Mouse (Mus musculus) midbrain, embryonic 15.5 days (tissue): ENCODE measurements around the gene Capn2. TPM values are rescaled to one million over a fixed set of nuclear protein-coding genes. Genes with fewer than 3 reads are reported as not detected.

ENCODE experiments used
- ATAC-seq: fragments of 200-750 bp; cut with Nextera tagmentation; replicated peaks from 2 replicates; pipeline ENCODE4 v1.8.0; 2017; ENCODE audit warnings: moderate TSS enrichment
- H3K27ac ChIP-seq: fragments of 300-500 bp; sonication (generic); 2 replicates; pipeline ENCODE4 v1.5.1; 2015; ENCODE audit warnings: mild to moderate bottlenecking, inconsistent platforms
- H3K27me3 ChIP-seq: fragments of 300-500 bp; sonication (generic); replicated peaks from 2 replicates; pipeline ENCODE4 v1.6.1; 2015; ENCODE audit warnings: inconsistent platforms
- H3K36me3 ChIP-seq: fragments of 300-500 bp; sonication (generic); replicated peaks from 2 replicates; pipeline ENCODE4 v1.6.1; 2015; ENCODE audit warnings: inconsistent platforms
- H3K4me1 ChIP-seq: fragments of 300-500 bp; sonication (generic); 2 replicates; pipeline ENCODE4 v1.6.1; 2015; ENCODE audit warnings: inconsistent platforms
- H3K4me2 ChIP-seq: fragments of 300-500 bp; sonication (generic); 2 replicates; pipeline ENCODE4 v1.6.1; 2015; ENCODE audit warnings: inconsistent platforms, mild to moderate bottlenecking, moderate library complexity
- H3K4me3 ChIP-seq: fragments of 300-500 bp; sonication (generic); 2 replicates; pipeline ENCODE4 v1.5.1; 2015; ENCODE audit warnings: mild to moderate bottlenecking, inconsistent platforms
- H3K9ac ChIP-seq: fragments of 300-500 bp; sonication (generic); 2 replicates; pipeline ENCODE4 v1.6.1; 2015; ENCODE audit warnings: mild to moderate bottlenecking, inconsistent platforms
- H3K9me3 ChIP-seq: fragments of 300-500 bp; sonication (generic); 2 replicates; pipeline ENCODE4 v1.6.1; 2016; ENCODE audit warnings: inconsistent platforms
- WGBS: fragments of 180-500 bp; shearing (Covaris S2); methylation state at CpG from one replicate; pipeline ENCODE4 v1.1.7; 2015; ENCODE audit warnings: mixed read lengths; 5-methylcytosine and 5-hydroxymethylcytosine counted together
- polyA plus RNA-seq: library from polyadenylated mRNA; unstranded; fragments of >200 nt; fragmentation: Nextera tagmentation; extraction: Ambion mirVana; gene quantifications from 2 replicates; pipeline ENCODE4 v1.2.1, GENCODE M21; 2015

The Capn2 gene
- polyA plus RNA-seq, 1 experiment from 2014 or later = 86.2 TPM

DNA sequence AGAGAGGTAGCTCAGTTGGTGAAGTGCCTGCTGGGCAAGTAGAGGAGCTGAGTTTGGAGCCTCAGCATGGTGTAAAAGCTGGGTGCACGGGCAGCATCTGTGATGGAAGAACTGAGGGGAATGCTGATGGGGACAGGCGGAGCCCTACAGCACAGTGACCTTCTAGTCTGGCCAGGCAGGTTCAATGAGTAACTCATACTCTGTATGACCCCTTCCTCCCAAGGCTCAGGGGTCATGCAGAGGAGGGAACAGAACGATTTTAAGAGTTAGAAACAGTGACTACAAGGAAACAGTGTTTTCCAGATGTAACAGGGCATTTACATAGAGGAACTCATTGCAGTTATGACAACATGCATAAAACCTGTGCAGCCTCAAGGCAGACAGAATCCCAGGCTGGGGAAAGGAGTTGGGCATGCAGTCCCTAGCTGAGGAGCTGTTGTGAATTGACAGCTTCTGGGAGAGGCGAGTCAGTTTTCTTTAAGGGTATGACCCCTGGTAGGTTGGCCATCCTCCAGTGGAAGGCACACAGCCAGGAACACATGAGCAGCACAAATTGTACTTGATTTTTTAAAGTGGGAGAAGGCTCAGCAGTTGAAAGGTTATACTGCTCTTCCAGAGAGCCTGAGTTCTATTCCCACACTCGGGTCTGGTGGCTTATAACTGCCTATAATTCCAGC is 77.7 kb downstream of the Capn2 start:
- 87% methylated on average over 5 of the region's 5 CpGs for WGBS
- Histone ChIP-seq H3K4me1 (no peaks in the 10 kb centered on the region), H3K4me2 (no peak overlapping the region), H3K27ac (no peak overlapping the region), H3K9me3 (no peaks in the 10 kb centered on the region), H3K4me3 (no peak overlapping the region), H3K9ac (no peak overlapping the region), H3K27me3 (no peaks in the 10 kb centered on the region), H3K36me3 (peaks cover 16% of the 10 kb centered on the region; the same call in 1 of the 2 replicates)
- no peak for ATAC-seq

DNA sequence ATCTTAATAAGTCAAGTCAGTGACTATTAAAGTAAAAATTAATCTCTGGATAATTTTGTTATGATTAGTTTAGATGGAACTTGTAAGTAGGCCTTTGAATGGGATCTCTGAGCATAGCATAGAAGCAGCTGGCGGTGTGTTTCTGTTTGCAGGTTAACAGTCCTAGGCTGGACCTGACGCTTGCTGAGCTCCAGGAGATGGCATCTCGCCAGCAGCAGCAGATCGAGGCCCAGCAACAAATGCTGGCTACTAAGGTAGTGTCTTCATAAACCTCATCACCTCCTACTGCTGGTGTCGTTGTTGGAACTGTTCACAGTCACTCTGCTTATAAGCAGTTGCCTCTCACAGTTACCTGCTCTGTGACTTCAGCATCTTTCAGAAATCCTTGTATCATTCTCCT is 80.7 kb downstream of the Capn2 start:
- H3K36me3 ChIP-seq = peaks cover 16% of the 10 kb centered on the region; the same call in 1 of the 2 replicates
- no peak overlapping the region for H3K9ac ChIP-seq
- no peak overlapping the region for H3K27ac ChIP-seq
- no peak overlapping the region for H3K4me2 ChIP-seq
- no peak overlapping the region for H3K4me3 ChIP-seq
- ATAC-seq = no peak
- H3K4me1 ChIP-seq = no peaks in the 10 kb centered on the region
- 80% methylated on average over 5 of the region's 5 CpGs for WGBS
- H3K27me3 ChIP-seq = no peaks in the 10 kb centered on the region
- no peaks in the 10 kb centered on the region for H3K9me3 ChIP-seq

DNA sequence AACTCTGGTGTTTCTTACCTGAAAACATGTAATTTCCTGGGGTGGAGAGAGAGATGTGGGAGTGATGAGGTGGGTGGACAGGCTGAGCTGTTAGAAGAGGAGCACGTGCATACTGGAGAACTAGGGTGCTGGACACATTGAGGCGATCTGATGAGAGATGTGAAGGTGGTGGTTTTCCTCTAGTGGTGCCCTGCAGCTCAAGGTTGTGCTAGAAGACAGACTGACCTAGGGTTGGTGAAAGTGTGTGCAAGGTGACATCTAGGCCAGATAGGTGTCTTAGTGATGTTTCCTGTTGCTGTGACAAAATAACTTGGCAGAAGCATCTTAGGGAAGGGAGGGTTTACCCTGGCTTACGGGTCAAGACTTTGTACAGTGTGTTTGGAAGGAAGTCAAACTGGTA is 85.3 kb downstream of the Capn2 start:
- ATAC-seq = no peak
- no peak overlapping the region for H3K9ac ChIP-seq
- no peaks in the 10 kb centered on the region for H3K4me1 ChIP-seq
- no peak overlapping the region for H3K27ac ChIP-seq
- no peak overlapping the region for H3K4me3 ChIP-seq
- H3K36me3 ChIP-seq = peaks cover 14% of the 10 kb centered on the region; the same call in 1 of the 2 replicates
- H3K9me3 ChIP-seq = no peaks in the 10 kb centered on the region
- no peaks in the 10 kb centered on the region for H3K27me3 ChIP-seq
- 98% methylated on average over 3 of the region's 3 CpGs for WGBS
- no peak overlapping the region for H3K4me2 ChIP-seq

DNA sequence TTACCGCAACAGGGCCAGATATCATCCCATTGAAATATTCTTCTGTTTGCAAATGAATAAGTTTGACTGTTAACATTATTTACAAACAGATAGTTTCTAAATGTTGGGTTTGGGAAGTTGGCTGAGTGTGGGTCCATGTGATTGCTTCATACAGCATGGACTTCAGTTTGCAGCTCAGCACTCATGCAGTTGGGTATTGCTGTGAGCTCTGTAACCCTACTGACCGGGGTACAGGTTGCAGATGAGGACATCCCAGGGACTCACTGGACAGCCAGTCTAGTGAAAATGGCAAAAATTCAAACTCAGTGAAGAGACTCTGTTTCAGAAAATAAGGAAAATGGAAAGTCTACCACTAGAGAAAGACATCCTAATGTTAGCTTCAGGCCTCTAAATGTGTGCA is 86.7 kb downstream of the Capn2 start:
- H3K9ac ChIP-seq = no peak overlapping the region
- H3K4me3 ChIP-seq = no peak overlapping the region
- ATAC-seq = no peak
- peaks cover 13% of the 10 kb centered on the region; the same call in 1 of the 2 replicates for H3K36me3 ChIP-seq
- no peaks in the 10 kb centered on the region for H3K27me3 ChIP-seq
- WGBS = 94% methylated on average over 2 of the region's 2 CpGs
- H3K9me3 ChIP-seq = no peaks in the 10 kb centered on the region
- no peak overlapping the region for H3K4me2 ChIP-seq
- no peaks in the 10 kb centered on the region for H3K4me1 ChIP-seq
- no peak overlapping the region for H3K27ac ChIP-seq

DNA sequence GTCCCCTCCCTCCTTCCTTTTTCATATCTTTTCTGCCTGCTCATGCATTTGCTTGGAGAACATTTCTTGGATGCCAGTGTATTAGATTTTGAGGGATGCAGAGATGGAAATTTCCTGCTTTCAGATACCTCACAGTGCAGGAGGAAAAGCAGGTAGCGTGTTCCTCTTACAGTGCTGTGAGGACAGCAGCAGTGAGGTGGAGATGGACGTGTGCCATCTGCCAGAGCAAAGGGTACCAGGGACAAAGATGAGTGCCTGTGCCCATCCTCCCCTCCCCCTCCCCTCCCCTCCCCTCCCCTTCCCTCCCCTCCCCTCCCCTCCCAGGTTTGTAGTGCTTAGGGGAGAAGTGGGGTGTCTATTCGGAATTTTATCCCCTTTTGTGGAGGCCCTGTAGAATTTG is 87.6 kb downstream of the Capn2 start:
- no peak overlapping the region for H3K9ac ChIP-seq
- WGBS = 85% methylated on average over 3 of the region's 3 CpGs
- no peaks in the 10 kb centered on the region for H3K9me3 ChIP-seq
- H3K36me3 ChIP-seq = peaks cover 13% of the 10 kb centered on the region; the same call in 1 of the 2 replicates
- no peak for ATAC-seq
- H3K4me3 ChIP-seq = no peak overlapping the region
- H3K4me1 ChIP-seq = no peaks in the 10 kb centered on the region; the same call in 1 of the 2 replicates
- no peak overlapping the region for H3K4me2 ChIP-seq
- H3K27me3 ChIP-seq = no peaks in the 10 kb centered on the region
- no peak overlapping the region for H3K27ac ChIP-seq

DNA sequence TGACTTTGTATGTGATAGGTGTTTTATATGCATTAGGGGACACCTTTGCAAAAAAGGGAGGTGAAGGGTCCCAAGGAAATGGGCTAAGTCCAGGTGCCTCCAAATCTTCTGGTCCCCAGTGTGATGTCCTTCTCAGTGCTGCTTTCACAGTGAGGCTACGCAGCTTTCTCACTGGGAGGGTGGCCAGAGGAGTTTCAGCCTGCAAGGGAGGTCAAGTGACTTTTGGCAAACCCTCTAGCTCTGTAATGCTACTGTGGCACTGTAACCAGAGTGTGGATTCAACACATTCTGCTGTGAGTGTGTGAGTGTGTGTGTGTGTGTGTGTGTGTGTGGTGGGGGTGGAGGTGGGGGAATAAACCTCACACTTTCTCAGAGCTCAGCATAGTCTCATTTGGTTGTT is 90.0 kb downstream of the Capn2 start:
- Histone ChIP-seq H3K9ac (no peak overlapping the region), H3K36me3 (peaks cover 9% of the 10 kb centered on the region; the same call in 1 of the 2 replicates), H3K27ac (no peak overlapping the region), H3K4me1 (no peaks in the 10 kb centered on the region; the same call in 1 of the 2 replicates), H3K4me3 (no peak overlapping the region), H3K27me3 (no peaks in the 10 kb centered on the region), H3K4me2 (no peak overlapping the region), H3K9me3 (no peaks in the 10 kb centered on the region)
- WGBS = 87% methylated on average over 1 of the region's 1 CpGs
- ATAC-seq = no peak

DNA sequence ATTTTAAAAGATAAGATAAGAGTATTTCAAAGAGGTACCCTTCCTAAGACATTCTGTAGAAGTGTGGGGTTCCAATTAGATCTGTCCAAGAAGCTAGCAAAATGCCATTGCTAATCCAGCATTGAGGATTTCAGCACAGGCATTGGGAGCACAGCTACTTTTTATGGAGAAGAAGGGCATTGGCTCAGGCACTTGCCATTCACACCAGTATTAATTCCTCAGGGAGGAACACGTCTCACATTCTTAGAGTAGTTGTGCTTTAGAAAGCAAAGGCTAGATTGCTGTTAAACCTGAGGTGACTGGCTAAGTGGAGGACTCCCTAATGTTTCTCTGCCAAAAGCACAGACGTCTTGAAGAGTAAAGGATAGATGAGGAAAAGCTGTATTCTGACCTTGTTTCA is 91.0 kb downstream of the Capn2 start:
- H3K4me1 ChIP-seq = no peaks in the 10 kb centered on the region; the same call in 1 of the 2 replicates
- H3K4me2 ChIP-seq = no peak overlapping the region
- ATAC-seq = no peak
- H3K27ac ChIP-seq = no peak overlapping the region
- H3K36me3 ChIP-seq = 0 out of 2 replicates have a peak, but pooled peaks cover under 1% of the 10 kb centered on the region
- H3K4me3 ChIP-seq = no peak overlapping the region
- no peaks in the 10 kb centered on the region for H3K9me3 ChIP-seq
- no peak overlapping the region for H3K9ac ChIP-seq
- 41% methylated on average over 2 of the region's 2 CpGs for WGBS
- H3K27me3 ChIP-seq = no peaks in the 10 kb centered on the region

DNA sequence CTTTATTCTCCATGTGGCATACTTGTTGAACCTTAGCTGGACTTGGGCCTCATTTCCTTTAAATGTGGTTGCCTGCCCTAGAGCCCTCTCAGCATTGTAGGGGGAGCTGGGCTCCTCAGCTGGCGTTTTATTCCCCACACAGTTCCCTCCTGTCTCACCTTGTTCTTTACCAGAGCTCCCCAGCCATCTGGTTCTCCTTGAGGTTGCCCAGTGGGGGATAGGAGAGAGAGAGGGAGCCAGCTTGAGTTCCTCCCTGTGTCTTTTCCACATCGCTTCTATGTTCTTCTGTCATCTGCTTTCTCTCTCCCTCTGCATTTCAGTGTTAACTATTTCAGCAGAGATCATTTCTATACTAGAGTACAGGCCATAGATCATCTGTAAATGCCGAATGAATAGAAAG is 92.2 kb downstream of the Capn2 start:
- Histone ChIP-seq H3K36me3 (no peaks in the 10 kb centered on the region), H3K4me2 (no peak overlapping the region), H3K9ac (no peak overlapping the region), H3K27me3 (no peaks in the 10 kb centered on the region), H3K4me3 (no peak overlapping the region), H3K4me1 (no peaks in the 10 kb centered on the region; the same call in 1 of the 2 replicates), H3K9me3 (no peaks in the 10 kb centered on the region), H3K27ac (no peak overlapping the region)
- no peak for ATAC-seq
- 60% methylated on average over 3 of the region's 3 CpGs for WGBS

DNA sequence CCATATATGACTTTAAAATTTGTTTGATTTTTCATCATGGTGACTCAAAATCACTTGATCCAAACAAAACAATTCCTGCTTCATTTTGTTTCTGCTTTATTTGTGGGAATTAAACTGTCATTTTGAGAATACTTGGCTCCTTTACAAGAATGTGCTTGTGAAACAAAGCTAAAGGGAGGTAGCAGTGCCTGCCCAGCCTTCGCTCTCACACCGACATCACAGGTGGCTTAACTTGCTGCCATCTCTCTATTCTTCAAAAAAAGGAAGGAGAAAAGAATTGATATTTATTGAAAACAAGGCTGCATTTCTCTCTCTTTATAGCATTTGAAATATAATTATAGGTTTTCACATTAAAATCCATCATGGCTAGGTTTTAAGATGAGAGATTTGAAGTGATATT is 93.1 kb downstream of the Capn2 start:
- no peaks in the 10 kb centered on the region for H3K36me3 ChIP-seq

DNA sequence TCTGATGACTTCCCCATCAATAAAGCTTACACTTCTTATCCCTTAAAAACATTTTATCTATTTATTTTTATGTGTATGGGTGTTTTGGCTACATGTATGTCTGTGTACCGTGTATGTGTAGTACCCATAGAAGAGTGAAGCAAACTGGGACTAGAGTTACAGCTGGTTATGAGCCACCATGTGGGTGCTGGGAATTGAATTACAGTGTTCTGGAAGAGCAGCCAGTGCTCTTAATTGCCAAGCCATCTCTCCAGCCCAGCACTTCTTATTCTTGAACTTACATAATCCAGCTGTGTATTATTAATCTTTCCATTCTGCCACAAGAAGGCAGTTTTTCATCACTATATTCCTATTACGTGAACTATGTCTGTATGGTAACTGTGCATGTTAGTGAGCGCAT is 97.9 kb downstream of the Capn2 start:
- WGBS = 85% methylated on average over 3 of the region's 3 CpGs

More for the DNA sequence above, 93.1 kb downstream of the Capn2 start:
- Histone ChIP-seq H3K4me3 (no peak overlapping the region), H3K9ac (no peak overlapping the region), H3K27me3 (no peaks in the 10 kb centered on the region), H3K4me1 (no peaks in the 10 kb centered on the region; the same call in 1 of the 2 replicates), H3K27ac (no peak overlapping the region), H3K4me2 (no peak overlapping the region), H3K9me3 (no peaks in the 10 kb centered on the region)
- ATAC-seq = no peak
- WGBS = 75% methylated on average over 2 of the region's 2 CpGs

More for the DNA sequence above, 97.9 kb downstream of the Capn2 start:
- no peak overlapping the region for H3K4me2 ChIP-seq
- no peaks in the 10 kb centered on the region for H3K36me3 ChIP-seq
- no peaks in the 10 kb centered on the region for H3K27me3 ChIP-seq
- H3K27ac ChIP-seq = no peak overlapping the region
- no peak overlapping the region for H3K9ac ChIP-seq
- no peaks in the 10 kb centered on the region for H3K4me1 ChIP-seq
- H3K9me3 ChIP-seq = no peaks in the 10 kb centered on the region
- no peak overlapping the region for H3K4me3 ChIP-seq
- ATAC-seq = no peak

Other genes starting within 250 kb of the Capn2 start
- 68.7 and 69.8 TPM in 2 replicates for gene Degs1, start 234.8 kb downstream of the Capn2 start, polyA plus RNA-seq
- gene Fbxo28, start 176.0 kb downstream of the Capn2 start, polyA plus RNA-seq = 22.4 and 23.6 TPM in 2 replicates
- 19.5 and 19.9 TPM in 2 replicates for gene Trp53bp2, start 108.4 kb downstream of the Capn2 start, polyA plus RNA-seq
- 0.06 and 0.11 TPM in 2 replicates for gene Capn8, start 47.4 kb upstream of the Capn2 start, polyA plus RNA-seq
- not detected in 2 replicates for gene Ccdc185, start 231.6 kb upstream of the Capn2 start, polyA plus RNA-seq
- 77.3 and 81.8 TPM in 2 replicates for gene Susd4, start 246.3 kb upstream of the Capn2 start, polyA plus RNA-seq